Mouse (Mus musculus): Measurements from ENCODE around the gene Rpain. TPM values are rescaled to one million over a fixed set of nuclear protein-coding genes. Genes with fewer than 3 reads are reported as not detected.

The Rpain gene
- 32.9 TPM for polyA plus RNA-seq (2014; fragmentation: Illumina TruSeq; extraction: RNeasy Lipid Tissue Mini Kit (QIAGEN cat#74804); ENCODE audit: low read depth, low replicate concordance)

GRCm38 (mm10) chr11:70969821-70970559 is at the start of gene Rpain, which contains the start of gene Nup88:
TSS of gene Rpain (plus strand) at chr11:70970213.
TSS of gene Nup88 (minus strand) at chr11:70969973.

GRCm38 (mm10) chr11:70982557-70983228 is 12.7 kb downstream of the Rpain start, which contains the start of gene C1qbp:
TSS of gene C1qbp (minus strand) at chr11:70983026.

GRCm38 (mm10) chr11:71004316-71004773 is 34.3 kb downstream of the Rpain start, which contains the start of gene Dhx33:
TSS of gene Dhx33 (minus strand) at chr11:71004437.

GRCm38 (mm10) chr11:71019201-71020068 is 49.4 kb downstream of the Rpain start, which contains the start of the genes Mis12 and Derl2:
TSS of gene Mis12 (plus strand) at chr11:71019611.
TSS of gene Derl2 (minus strand) at chr11:71019841.

Other genes with a start within 250 kb of the Rpain start
- gene Zfp3, start 206.0 kb upstream of the Rpain start, polyA plus RNA-seq (2014; fragmentation: Illumina TruSeq; extraction: RNeasy Lipid Tissue Mini Kit (QIAGEN cat#74804); ENCODE audit: low read depth, low replicate concordance), result 9.2 TPM
- gene Scimp, start 157.6 kb upstream of the Rpain start, polyA plus RNA-seq (2014; fragmentation: Illumina TruSeq; extraction: RNeasy Lipid Tissue Mini Kit (QIAGEN cat#74804); ENCODE audit: low read depth, low replicate concordance), result not detected
- gene Rabep1, start 125.4 kb upstream of the Rpain start, polyA plus RNA-seq (2014; fragmentation: Illumina TruSeq; extraction: RNeasy Lipid Tissue Mini Kit (QIAGEN cat#74804); ENCODE audit: low read depth, low replicate concordance), result 25.0 TPM
- gene Nup88, start 240 bp upstream of the Rpain start, polyA plus RNA-seq (2014; fragmentation: Illumina TruSeq; extraction: RNeasy Lipid Tissue Mini Kit (QIAGEN cat#74804); ENCODE audit: low read depth, low replicate concordance), result 57.8 TPM
- gene C1qbp, start 12.8 kb downstream of the Rpain start, polyA plus RNA-seq (2014; fragmentation: Illumina TruSeq; extraction: RNeasy Lipid Tissue Mini Kit (QIAGEN cat#74804); ENCODE audit: low read depth, low replicate concordance), result 192 TPM
- gene Dhx33, start 34.2 kb downstream of the Rpain start, polyA plus RNA-seq (2014; fragmentation: Illumina TruSeq; extraction: RNeasy Lipid Tissue Mini Kit (QIAGEN cat#74804); ENCODE audit: low read depth, low replicate concordance), result 8.7 TPM
- 8.8 TPM for gene Mis12, start 49.4 kb downstream of the Rpain start, polyA plus RNA-seq (2014; fragmentation: Illumina TruSeq; extraction: RNeasy Lipid Tissue Mini Kit (QIAGEN cat#74804); ENCODE audit: low read depth, low replicate concordance)
- gene Derl2, start 49.6 kb downstream of the Rpain start, polyA plus RNA-seq (2014; fragmentation: Illumina TruSeq; extraction: RNeasy Lipid Tissue Mini Kit (QIAGEN cat#74804); ENCODE audit: low read depth, low replicate concordance), result 22.3 TPM
- gene 6330403K07Rik, start 63.3 kb downstream of the Rpain start, polyA plus RNA-seq (2014; fragmentation: Illumina TruSeq; extraction: RNeasy Lipid Tissue Mini Kit (QIAGEN cat#74804); ENCODE audit: low read depth, low replicate concordance), result 1.0 TPM
- not detected for gene Nlrp1a, start 174.5 kb downstream of the Rpain start, polyA plus RNA-seq (2014; fragmentation: Illumina TruSeq; extraction: RNeasy Lipid Tissue Mini Kit (QIAGEN cat#74804); ENCODE audit: low read depth, low replicate concordance)